Mouse (Mus musculus): ENCODE measurements around the gene Maea.

DNA sequence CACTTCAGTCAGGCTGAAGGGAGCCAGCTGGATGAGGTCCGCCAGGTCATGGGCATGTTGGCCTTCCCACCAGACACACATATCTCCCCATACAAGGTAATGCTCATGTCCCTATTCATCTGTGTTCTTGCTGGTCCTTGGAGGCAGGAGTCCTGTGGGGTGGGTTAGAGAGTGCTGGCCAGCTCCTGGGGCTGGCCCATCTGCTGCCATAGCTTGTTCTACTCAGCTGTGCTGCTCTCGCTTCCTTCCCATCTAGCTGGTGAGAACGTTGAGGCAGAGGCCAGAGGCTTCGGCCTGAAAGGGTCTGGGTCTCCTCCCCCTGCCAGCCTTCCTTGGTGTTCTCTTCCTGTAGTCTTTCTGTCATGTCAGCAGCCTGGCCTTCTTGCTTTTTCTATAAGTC, 33.3 kb downstream of the Maea start:
- no peak for TF ChIP-seq CTCF (IDR thresholded peaks at IDR 0.05; ENCODE audit: insufficient read depth, low read depth, low read length)
- no peak for TF ChIP-seq POLR2A (IDR thresholded peaks at IDR 0.05; ENCODE audit: insufficient read depth, low read depth, low read length)
